Mouse (Mus musculus) liver, adult 2 months (tissue): ENCODE data around the gene Arsj. TPM values are rescaled to one million over a fixed set of nuclear protein-coding genes. Genes with fewer than 3 reads are reported as not detected.
A peak's percentile ranks its signal among the peaks of the same experiment; 100 is the strongest.

Source experiments
- DNase-seq: peaks from one replicate; pipeline ENCODE4 v3.0.0-alpha.2; 2011; ENCODE audit warnings: low read depth, low spot score; ENCODE audit errors: extremely low read depth
- H3K27ac ChIP-seq: fragments of 200-500 bp; replicated peaks from 2 replicates; pipeline ENCODE4 v1.5.1; 2012; ENCODE audit warnings: low read depth, mild to moderate bottlenecking, control low read depth, inconsistent platforms, low read length; ENCODE audit not compliant: insufficient read depth
- H3K27me3 ChIP-seq: fragments of 200-500 bp; 2 replicates; pipeline ENCODE4 v1.6.1; 2012; ENCODE audit warnings: mild to moderate bottlenecking, moderate library complexity, low read length, inconsistent platforms; ENCODE audit not compliant: control insufficient read depth, insufficient read depth
- H3K36me3 ChIP-seq: fragments of 200-500 bp; 2 replicates; pipeline ENCODE4 v1.6.1; 2012; ENCODE audit warnings: low read length, inconsistent platforms; ENCODE audit not compliant: control insufficient read depth, insufficient read depth
- H3K4me1 ChIP-seq: fragments of 200-500 bp; 2 replicates; pipeline ENCODE4 v1.6.1; 2011; ENCODE audit warnings: low read length; ENCODE audit not compliant: control insufficient read depth, insufficient read depth
- H3K4me3 ChIP-seq: fragments of 200-500 bp; 2 replicates; pipeline ENCODE4 v1.5.1; 2011; ENCODE audit warnings: low read depth, mild to moderate bottlenecking, control low read depth, low read length, moderate library complexity; ENCODE audit not compliant: insufficient read depth
- H3K79me2 ChIP-seq: fragments of 200-500 bp; 2 replicates; pipeline ENCODE4 v1.6.1; 2012; ENCODE audit warnings: inconsistent platforms, mild to moderate bottlenecking, low read length, moderate library complexity; ENCODE audit not compliant: control insufficient read depth, insufficient read depth
- H3K9ac ChIP-seq: fragments of 200-500 bp; 2 replicates; pipeline ENCODE4 v1.6.1; 2012; ENCODE audit warnings: low read depth, mild to moderate bottlenecking, control low read depth, inconsistent platforms, low read length
- CTCF ChIP-seq: fragments of 200-500 bp; IDR thresholded peaks from 2 replicates; pipeline ENCODE4 v1.5.1; 2011; ENCODE audit warnings: low read depth, low read length, control low read depth
- POLR2A ChIP-seq: fragments of 200-500 bp; IDR thresholded peaks from 2 replicates; pipeline ENCODE4 v1.6.1; 2011; ENCODE audit warnings: low read length, control low read depth; ENCODE audit not compliant: insufficient read depth; ENCODE audit errors: extremely low read depth
- WGBS: fragments of 180-500 bp; shearing (Covaris S2); methylation state at CpG from one replicate; pipeline ENCODE4 v1.1.7; 2018; 5-methylcytosine and 5-hydroxymethylcytosine counted together
- polyA plus RNA-seq: library from polyadenylated mRNA; depleted of rRNA; stranded (reverse); fragments of >200 nt; gene quantifications from 2 replicates; pipeline ENCODE4 v1.2.3, GENCODE M21; 2012; rRNA removed
- total RNA-seq: library from RNA; depleted of rRNA; stranded (reverse); fragments of >200 nt; gene quantifications from 2 replicates; pipeline ENCODE4 v1.2.3, GENCODE M21; 2014; rRNA removed

Gene Arsj
- total and polyA plus RNA-seq, 2 experiments = not detected

- Histone ChIP-seq H3K36me3 (no peaks in the 10 kb centered on the region), H3K4me3 (no peak overlapping the region), H3K9ac (no peak overlapping the region), H3K27me3 (no peaks in the 10 kb centered on the region), H3K4me1 (no peaks in the 10 kb centered on the region), H3K27ac (no peak overlapping the region), H3K79me2 (no peaks in the 10 kb centered on the region)
- TF ChIP-seq POLR2A = no peak
- no peak for TF ChIP-seq CTCF
- WGBS = 57% methylated on average over 4 of the region's 4 CpGs
- peak; percentile 51 for DNase-seq
Measured at GRCm38 (mm10) chr3:126463119-126463815, 99.8 kb downstream of the Arsj start.

DNA sequence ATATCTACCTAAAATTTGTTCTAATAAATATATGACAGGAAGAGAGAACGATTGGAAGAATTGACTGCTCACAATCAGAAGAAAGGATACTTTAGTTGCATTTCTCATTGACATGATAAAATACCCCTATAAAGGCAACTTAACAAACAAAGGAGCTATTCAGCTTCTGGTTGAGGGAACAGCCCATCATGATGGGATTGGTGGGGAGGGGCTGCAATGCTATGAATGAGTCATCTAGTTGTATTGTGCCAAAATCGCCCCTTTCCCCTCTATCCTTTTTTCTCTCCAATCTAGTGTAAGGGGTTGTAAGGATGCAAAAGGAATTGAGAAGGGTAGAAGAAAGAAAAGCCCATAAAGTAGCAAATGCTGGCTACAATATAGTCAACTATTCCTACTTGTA is 100.8 kb downstream of the Arsj start:
- 84% methylated on average over 2 of the region's 2 CpGs for WGBS
- no peak for DNase-seq
- Histone ChIP-seq H3K27me3 (no peaks in the 10 kb centered on the region), H3K27ac (no peak overlapping the region), H3K4me1 (no peaks in the 10 kb centered on the region), H3K79me2 (no peaks in the 10 kb centered on the region), H3K4me3 (no peak overlapping the region), H3K36me3 (no peaks in the 10 kb centered on the region), H3K9ac (no peak overlapping the region)
- no peak for TF ChIP-seq POLR2A
- TF ChIP-seq CTCF = no peak

Other genes starting within 250 kb of the Arsj start
- gene Camk2d, start 232.6 kb downstream of the Arsj start, total RNA-seq = 9.4 and 10.9 TPM in 2 replicates
- 5.0 and 5.9 TPM in 2 replicates for gene Camk2d, start 232.6 kb downstream of the Arsj start, polyA plus RNA-seq